Mouse (Mus musculus) small intestine, adult 2 months (tissue): ENCODE data around the gene Lrrc59.

Experiments
- CTCF ChIP-seq: fragments of 200-500 bp; IDR thresholded peaks from 2 replicates; pipeline ENCODE4 v1.5.1; 2012; ENCODE audit warnings: low read depth, mild to moderate bottlenecking, control low read depth, inconsistent platforms, low read length, moderate library complexity, mixed read lengths; ENCODE audit not compliant: insufficient replicate concordance, insufficient read length; ENCODE audit errors: extremely low read depth
- POLR2A ChIP-seq: fragments of 200-500 bp; IDR thresholded peaks from 2 replicates; pipeline ENCODE4 v1.6.1; 2012; ENCODE audit warnings: low read depth, mild to moderate bottlenecking, control low read depth, inconsistent platforms, low read length, moderate library complexity

DNA sequence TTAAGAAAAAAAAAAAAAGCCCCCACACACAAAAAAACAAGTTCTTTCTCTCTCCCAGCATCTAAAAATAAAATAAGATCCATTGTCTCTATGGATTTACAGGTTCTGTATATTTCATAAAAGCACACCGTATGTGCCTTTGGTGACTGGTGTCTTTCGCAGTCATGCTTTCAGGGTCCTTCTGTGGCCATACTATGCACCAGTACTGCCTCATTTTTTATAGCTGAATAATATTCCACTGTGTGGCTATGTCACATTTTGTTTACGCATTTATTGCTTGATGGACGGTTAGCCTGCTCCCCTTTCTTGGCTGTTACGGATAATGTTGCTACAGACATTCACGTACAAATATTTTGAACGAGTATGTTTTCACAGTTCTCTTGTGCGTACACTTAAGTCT is 23.4 kb downstream of the Lrrc59 start:
- TF ChIP-seq CTCF (no peak), POLR2A (no peak)
